Mouse (Mus musculus) liver, adult 2 months (tissue): ENCODE measurements at regions not wholly inside any gene's neighbourhood (a gene's known extent, or its start where the extent isn't known, plus 50 kb on each side); places are given as distances from the start of the nearest gene placed in this dataset.

Experiments used
- CTCF ChIP-seq: fragments of 200-500 bp; IDR thresholded peaks from 2 replicates; pipeline ENCODE4 v1.5.1; 2011; ENCODE audit warnings: low read depth, low read length, control low read depth
- POLR2A ChIP-seq: fragments of 200-500 bp; IDR thresholded peaks from 2 replicates; pipeline ENCODE4 v1.6.1; 2011; ENCODE audit warnings: low read length, control low read depth; ENCODE audit not compliant: insufficient read depth; ENCODE audit errors: extremely low read depth

DNA sequence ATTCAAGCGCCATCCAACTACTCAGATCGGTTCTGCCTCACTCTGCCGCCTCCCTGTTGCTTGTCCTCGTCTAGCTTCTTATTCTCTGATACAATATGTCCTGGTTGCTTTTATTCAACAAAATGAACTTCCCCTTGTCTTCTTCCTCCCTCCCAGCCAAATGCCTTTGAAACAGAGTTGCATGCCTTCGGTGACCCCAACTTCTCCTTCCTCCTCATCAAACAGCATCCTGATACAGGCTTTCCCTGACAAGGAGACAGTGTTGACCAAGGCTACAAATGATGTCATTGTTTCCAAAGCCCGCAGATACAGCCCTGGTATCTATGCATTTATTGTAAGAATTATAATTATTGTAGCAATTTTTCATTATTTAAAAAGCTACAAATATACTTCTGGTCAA, 69.8 kb downstream of the Smim20 start:
- no peak for TF ChIP-seq CTCF
- TF ChIP-seq POLR2A: no peak
